8 mouse cellular contexts compared by ENCODE assay signal in the genomic region with DNA sequence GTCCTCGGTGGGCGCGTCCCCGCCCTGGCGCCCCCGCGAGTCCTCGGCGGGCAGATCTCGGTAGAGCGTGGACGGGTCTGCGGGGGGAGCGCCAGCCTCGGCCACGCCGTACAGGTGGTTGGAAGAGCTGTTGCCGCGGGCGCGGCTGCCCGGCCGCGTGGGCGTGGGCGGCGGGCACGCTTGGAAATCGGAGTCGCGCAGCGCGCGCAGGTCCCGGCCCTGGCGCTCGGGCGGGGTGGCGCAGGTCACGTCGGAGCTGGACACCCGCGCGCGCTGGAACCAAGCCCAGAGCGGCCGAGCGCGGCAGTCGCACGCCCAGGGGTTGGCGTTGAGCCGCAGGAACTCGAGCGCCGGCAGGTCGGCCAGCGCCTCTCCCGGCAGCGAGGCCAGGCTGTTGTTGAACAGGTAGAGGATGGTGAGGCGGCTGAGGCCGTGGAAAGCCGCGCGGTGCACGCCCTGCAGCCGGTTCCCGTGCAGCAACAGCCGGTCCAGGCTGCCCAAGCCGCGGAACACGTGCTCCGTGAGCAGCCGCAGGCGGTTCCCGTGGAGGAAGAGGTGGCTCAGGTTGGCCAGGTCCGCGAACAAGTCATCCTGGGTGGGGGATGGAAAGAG. TPM values are rescaled to one million over a fixed set of nuclear protein-coding genes. Genes with fewer than 3 reads are reported as not detected.
DNase-seq lines count a peak whose midpoint lies in the region; ATAC-seq and TF ChIP-seq lines count a peak whose summit lies in the region.

No protein-coding gene starts in this region.

- H3K4me2 ChIP-seq in heart, embryonic 12.5 days = peak overlapping the region; percentile 94
- H3K4me2 ChIP-seq in lung, embryonic 15.5 days = peak overlapping the region; percentile 94

- ATAC-seq in heart, embryonic 12.5 days (ENCODE audit: insufficient number of reproducible peaks, low FRiP score) = peak; percentile 42; the same call in 1 of the 2 replicates
- ATAC-seq in lung, embryonic 15.5 days (ENCODE audit: borderline replicate concordance, extremely low read depth, low FRiP score, low TSS enrichment) = peak; percentile 29; the same call in 1 of the 2 replicates

- H3K36me3 ChIP-seq in heart, embryonic 12.5 days = no peaks in the 10 kb centered on the region
- no peaks in the 10 kb centered on the region for H3K36me3 ChIP-seq in lung, embryonic 15.5 days

- peak overlapping the region; percentile 58 for H3K9ac ChIP-seq in heart, embryonic 12.5 days
- H3K9ac ChIP-seq in lung, embryonic 15.5 days = peak overlapping the region; percentile 13; the same call in 1 of the 2 replicates

- no peak for DNase-seq in left cerebral cortex, adult 2 months (ENCODE audit: extremely low spot score in 1 of 2, low spot score in 2 of 2)
- DNase-seq in left cerebral cortex, postnatal 25 days (ENCODE audit: low spot score in 2 of 2) = no peak
- peak; percentile 52 for DNase-seq in embryo, embryonic 11 days
- peak; percentile 67 to 70 for DNase-seq in kidney, adult 8-10 months
- DNase-seq in skeletal muscle tissue, adult 2 months (ENCODE audit: low read depth, low spot score) = peak; percentile 30
- no peak for DNase-seq in left cerebral cortex, postnatal 14 days (ENCODE audit: low spot score in 2 of 2)

- H3K4me3 ChIP-seq in left cerebral cortex, adult 2 months = peak overlapping the region; percentile 40
- H3K4me3 ChIP-seq in heart, embryonic 12.5 days = peak overlapping the region; percentile 56
- peak overlapping the region; percentile 49 for H3K4me3 ChIP-seq in lung, embryonic 15.5 days

- no peak for TF ChIP-seq CTCF in left cerebral cortex, adult 2 months (IDR thresholded peaks at IDR 0.05)

- H3K27ac ChIP-seq in left cerebral cortex, adult 2 months = peak overlapping the region; percentile 47
- H3K27ac ChIP-seq in heart, embryonic 12.5 days (ENCODE audit: poor library complexity, severe bottlenecking) = no peak overlapping the region
- no peak overlapping the region for H3K27ac ChIP-seq in lung, embryonic 15.5 days

- intact Hi-C loops in left cerebral cortex, adult 2 months (cut with DNase I) = no loop called here
- intact Hi-C loops in left cerebral cortex, postnatal 25 days (cut with DNase I) = no loop called here
- intact Hi-C loops in left cerebral cortex, postnatal 14 days (cut with DNase I) = no loop called here

- peaks cover 100% of the 10 kb centered on the region for H3K27me3 ChIP-seq in heart, embryonic 12.5 days (replicated peaks)
- H3K27me3 ChIP-seq in lung, embryonic 15.5 days = peaks cover 95% of the 10 kb centered on the region

- 3% methylated on average over 78 of the region's 78 CpGs for whole genome bisulfite sequencing in heart, embryonic 12.5 days
- 1% methylated on average over 76 of the region's 78 CpGs for WGBS in lung, embryonic 15.5 days

- H3K4me1 ChIP-seq in heart, embryonic 12.5 days (replicated peaks) = peaks cover 10% of the 10 kb centered on the region
- peaks cover 14% of the 10 kb centered on the region for H3K4me1 ChIP-seq in lung, embryonic 15.5 days

- H3K9me3 ChIP-seq in heart, embryonic 12.5 days (replicated peaks) = peaks cover 6% of the 10 kb centered on the region; the same call in 1 of the 2 replicates
- no peaks in the 10 kb centered on the region for H3K9me3 ChIP-seq in lung, embryonic 15.5 days

RNA-seq across cellular contexts. Expression of a gene that starts 14.3 kb away (rescaled TPM):
- total RNA-seq in left cerebral cortex, adult 2 months (2021) = 100 to 1,000 TPM in 1 of 2 experiments, 10 to 100 TPM in 1; 99.5 to 113 TPM
- total RNA-seq in left cerebral cortex, postnatal 25 days (2021) = 100 to 1,000 TPM in 1 of 2 experiments, 10 to 100 TPM in 1; 87.6 to 102 TPM
- 0.67 and 1.2 TPM in 2 replicates for polyA plus RNA-seq in heart, embryonic 12.5 days (2016; fragmentation: Nextera tagmentation; extraction: Ambion mirVana)
- polyA plus RNA-seq in lung, embryonic 15.5 days (2015; fragmentation: Nextera tagmentation; extraction: Ambion mirVana) = 0.70 and 0.79 TPM in 2 replicates
- total RNA-seq in left cerebral cortex, postnatal 14 days (2021) = 10 to 100 TPM; 92.2 to 95.0 TPM

RNA-seq across cellular contexts. Expression of a gene that starts 33.6 kb away (rescaled TPM):
- total RNA-seq in left cerebral cortex, adult 2 months (2021) = under 1 TPM; 0.27 to 0.30 TPM
- total RNA-seq in left cerebral cortex, postnatal 25 days (2021) = under 1 TPM; 0.18 to 0.69 TPM
- polyA plus RNA-seq in heart, embryonic 12.5 days (2016; fragmentation: Nextera tagmentation; extraction: Ambion mirVana) = 21.8 and 23.0 TPM in 2 replicates
- 15.1 and 15.9 TPM in 2 replicates for polyA plus RNA-seq in lung, embryonic 15.5 days (2015; fragmentation: Nextera tagmentation; extraction: Ambion mirVana)
- total RNA-seq in left cerebral cortex, postnatal 14 days (2021) = under 1 TPM; 0.15 to 0.24 TPM

RNA-seq across cellular contexts. Expression of a gene that starts 45.4 kb away (rescaled TPM):
- total RNA-seq in left cerebral cortex, adult 2 months (2021) = 10 to 100 TPM; 49.1 to 51.3 TPM
- total RNA-seq in left cerebral cortex, postnatal 25 days (2021) = 10 to 100 TPM; 48.1 to 59.6 TPM
- 62.2 and 65.6 TPM in 2 replicates for polyA plus RNA-seq in heart, embryonic 12.5 days (2016; fragmentation: Nextera tagmentation; extraction: Ambion mirVana)
- polyA plus RNA-seq in lung, embryonic 15.5 days (2015; fragmentation: Nextera tagmentation; extraction: Ambion mirVana) = 44.3 and 48.0 TPM in 2 replicates
- total RNA-seq in left cerebral cortex, postnatal 14 days (2021) = 10 to 100 TPM; 59.7 to 63.5 TPM

RNA-seq across cellular contexts. Expression of a gene that starts 49.8 kb away (rescaled TPM):
- not detected for total RNA-seq in left cerebral cortex, adult 2 months (2021)
- not detected for total RNA-seq in left cerebral cortex, postnatal 25 days (2021)
- polyA plus RNA-seq in heart, embryonic 12.5 days (2016; fragmentation: Nextera tagmentation; extraction: Ambion mirVana) = 0.17 and 0.43 TPM in 2 replicates
- 0.20 and 0.27 TPM in 2 replicates for polyA plus RNA-seq in lung, embryonic 15.5 days (2015; fragmentation: Nextera tagmentation; extraction: Ambion mirVana)
- total RNA-seq in left cerebral cortex, postnatal 14 days (2021) = not detected

Comparison
In these comparisons a context has a peak if more than half of its experiments do, and no peak if none do; other contexts are left out.
1. DNase-seq: peak in embryo, embryonic 11 days (single experiment), kidney, adult 8-10 months (2 of 2) and skeletal muscle tissue, adult 2 months (single experiment); none in left cerebral cortex, adult 2 months (0 of 2), left cerebral cortex, postnatal 25 days (0 of 2) and left cerebral cortex, postnatal 14 days (0 of 2).
2. Peak in every context shown above with its lines, with median percentiles within 50 percentile points of each other: H3K4me3 ChIP-seq.